Mouse (Mus musculus) liver, adult 2 months (tissue): ENCODE measurements around the gene Mthfd1l.

ENCODE experiments used
- CTCF ChIP-seq: fragments of 200-500 bp; IDR thresholded peaks from 2 replicates; pipeline ENCODE4 v1.5.1; 2011; ENCODE audit warnings: low read depth, low read length, control low read depth
- POLR2A ChIP-seq: fragments of 200-500 bp; IDR thresholded peaks from 2 replicates; pipeline ENCODE4 v1.6.1; 2011; ENCODE audit warnings: low read length, control low read depth; ENCODE audit not compliant: insufficient read depth; ENCODE audit errors: extremely low read depth

GRCm38 (mm10) chr10:3946871-3947270 lies 26.0 kb upstream of the Mthfd1l start:
- TF ChIP-seq CTCF (no peak), POLR2A (no peak)
